Mouse (Mus musculus) neural tube, embryonic 15.5 days (tissue): ENCODE measurements around the gene Zfp800. TPM values are rescaled to one million over a fixed set of nuclear protein-coding genes. Genes with fewer than 3 reads are reported as not detected.

Experiments
- polyA plus RNA-seq: library from polyadenylated mRNA; unstranded; fragments of >200 nt; fragmentation: Nextera tagmentation; extraction: Ambion mirVana; gene quantifications from 2 replicates; pipeline ENCODE4 v1.2.1, GENCODE M21; 2015

Zfp800 gene
- polyA plus RNA-seq, 1 experiment from 2014 or later = 21.3 TPM

Other genes with a start within 250 kb of the Zfp800 start
- gene Arf5, start 25.6 kb upstream of the Zfp800 start, polyA plus RNA-seq = 429 and 444 TPM in 2 replicates
- not detected in 2 replicates for gene Fscn3, start 29.8 kb upstream of the Zfp800 start, polyA plus RNA-seq
- 11.0 and 12.8 TPM in 2 replicates for gene Gcc1, start 30.4 kb upstream of the Zfp800 start, polyA plus RNA-seq
- gene Pax4, start 51.3 kb upstream of the Zfp800 start, polyA plus RNA-seq = not detected in 2 replicates
- 71.1 and 86.1 TPM in 2 replicates for gene Snd1, start 77.1 kb upstream of the Zfp800 start, polyA plus RNA-seq